Comparison of ENCODE assay signal across 15 mouse cellular contexts in the genomic region with DNA sequence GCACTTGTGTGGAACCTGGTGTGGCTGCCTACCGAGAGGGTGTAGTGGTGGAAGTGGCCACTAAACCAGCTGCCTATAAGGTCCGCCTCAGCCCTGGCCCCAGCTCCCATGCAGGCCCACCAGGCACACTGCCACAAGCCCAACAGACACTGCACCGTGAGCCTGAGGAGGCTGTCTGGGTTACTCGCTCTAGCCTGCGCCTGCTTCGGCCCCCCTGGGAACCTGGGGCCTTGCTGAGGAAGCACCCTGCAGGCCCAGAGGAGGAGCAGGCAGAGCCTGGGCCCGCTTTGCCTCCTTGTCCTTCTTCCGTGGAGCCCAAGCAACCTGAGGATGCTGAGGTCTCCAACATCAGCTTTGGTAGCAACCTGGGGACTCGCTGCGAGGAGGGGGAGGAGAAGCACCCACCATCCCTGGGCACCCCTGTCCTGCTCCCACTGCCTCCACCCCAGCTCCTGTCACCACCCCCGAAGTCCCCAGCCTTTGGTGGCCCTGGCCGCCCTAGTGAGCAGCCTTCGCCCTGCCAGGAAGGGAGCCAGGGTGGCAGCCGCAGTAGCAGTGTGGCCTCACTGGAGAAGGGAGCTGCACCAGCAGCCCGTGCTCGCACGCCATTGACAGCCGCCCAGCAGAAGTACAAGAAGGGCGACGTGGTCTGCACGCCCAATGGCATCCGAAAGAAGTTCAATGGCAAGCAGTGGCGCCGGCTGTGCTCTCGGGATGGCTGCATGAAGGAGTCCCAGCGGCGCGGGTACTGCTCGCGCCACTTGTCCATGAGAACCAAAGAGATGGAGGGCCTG. TPM values are rescaled to one million over a fixed set of nuclear protein-coding genes. Genes with fewer than 3 reads are reported as not detected.
A peak's percentile ranks its signal among the peaks of the same experiment; 100 is the strongest.
DNase-seq lines count a peak whose midpoint lies in the region; ATAC-seq and TF ChIP-seq lines count a peak whose summit lies in the region.
"Had no signal": no experiment of that assay in that cellular context is flagged by ENCODE, and none has a peak within 500 bp of the region (broad histone marks: within the 10 kb centered on the region; RNA-seq: fewer than 3 reads in every experiment).

No protein-coding gene starts in this region.

- no peak for ATAC-seq in heart, embryonic 13.5 days (ENCODE audit: extremely low read depth, insufficient number of reproducible peaks, low FRiP score, low TSS enrichment)
- ATAC-seq in neural tube, embryonic 12.5 days (ENCODE audit: low FRiP score, low read depth), result no peak
- no peak for ATAC-seq in liver, embryonic 13.5 days (ENCODE audit: low read depth)
- no peak for ATAC-seq in lung, postnatal 0 days
- ATAC-seq: forebrain, embryonic 13.5 days; intestine, embryonic 15.5 days had no signal

- H3K27me3 ChIP-seq in heart, embryonic 13.5 days (replicated peaks), result no peaks in the 10 kb centered on the region
- no peaks in the 10 kb centered on the region for H3K27me3 ChIP-seq in neural tube, embryonic 12.5 days (replicated peaks)
- no peaks in the 10 kb centered on the region for H3K27me3 ChIP-seq in liver, embryonic 13.5 days
- H3K27me3 ChIP-seq in lung, postnatal 0 days (replicated peaks; ENCODE audit: insufficient read depth, low read length), result no peaks in the 10 kb centered on the region
- H3K27me3 ChIP-seq: forebrain, embryonic 13.5 days; intestine, embryonic 15.5 days; limb, embryonic 13.5 days had no signal

- DNase-seq in heart, adult 8-10 months (ENCODE audit: low spot score), result no peak
- DNase-seq in neural tube, embryonic 10.5 days (ENCODE audit: extremely low spot score, low spot score), result no peak
- peak; percentile 29 for DNase-seq in cerebellum, adult 8-10 months
- no peak for DNase-seq in liver, embryonic 13.5 days
- no peak for DNase-seq in embryo, embryonic 9.5 days (ENCODE audit: extremely low spot score)
- DNase-seq in lung, postnatal 0 days (ENCODE audit: low spot score), result no peak
- DNase-seq: gastrocnemius, postnatal 10 days; layer of hippocampus, postnatal 36 days had no signal

- no peak overlapping the region for H3K27ac ChIP-seq in heart, embryonic 13.5 days (replicated peaks)
- H3K27ac ChIP-seq in neural tube, embryonic 12.5 days, result no peak overlapping the region
- H3K27ac ChIP-seq in liver, embryonic 13.5 days, result peak overlapping the region; percentile 96
- no peak overlapping the region for H3K27ac ChIP-seq in lung, postnatal 0 days (ENCODE audit: low read length)
- H3K27ac ChIP-seq: forebrain, embryonic 13.5 days; intestine, embryonic 15.5 days; limb, embryonic 13.5 days had no signal

- peaks cover 75% of the 10 kb centered on the region for H3K4me1 ChIP-seq in heart, embryonic 13.5 days
- peaks cover 40% of the 10 kb centered on the region for H3K4me1 ChIP-seq in neural tube, embryonic 12.5 days
- peaks cover 85% of the 10 kb centered on the region for H3K4me1 ChIP-seq in liver, embryonic 13.5 days (replicated peaks)
- H3K4me1 ChIP-seq in lung, postnatal 0 days (ENCODE audit: insufficient read depth, low read depth, low read length), result peaks cover 19% of the 10 kb centered on the region

- H3K4me2 ChIP-seq in heart, embryonic 13.5 days, result no peak overlapping the region
- no peak overlapping the region for H3K4me2 ChIP-seq in neural tube, embryonic 12.5 days (replicated peaks)
- no peak overlapping the region for H3K4me2 ChIP-seq in liver, embryonic 13.5 days
- no peak overlapping the region for H3K4me2 ChIP-seq in lung, postnatal 0 days (replicated peaks; ENCODE audit: low read depth, low read length)
- H3K4me2 ChIP-seq: forebrain, embryonic 13.5 days; heart, embryonic 11.5 days; intestine, embryonic 15.5 days; limb, embryonic 13.5 days had no signal

- TF ChIP-seq EP300 in lung, postnatal 0 days (IDR thresholded peaks at IDR 0.05), result no peak

- no peaks in the 10 kb centered on the region for H3K9me3 ChIP-seq in heart, embryonic 13.5 days
- H3K9me3 ChIP-seq in neural tube, embryonic 12.5 days, result no peaks in the 10 kb centered on the region
- H3K9me3 ChIP-seq in liver, embryonic 13.5 days (replicated peaks), result no peaks in the 10 kb centered on the region
- no peaks in the 10 kb centered on the region for H3K9me3 ChIP-seq in lung, postnatal 0 days (ENCODE audit: low read length)
- H3K9me3 ChIP-seq: forebrain, embryonic 13.5 days; intestine, embryonic 15.5 days; limb, embryonic 13.5 days had no signal

- WGBS in heart, embryonic 13.5 days, result 79% methylated on average over 30 of the region's 30 CpGs
- WGBS in neural tube, embryonic 12.5 days, result 90% methylated on average over 30 of the region's 30 CpGs
- WGBS in liver, embryonic 13.5 days (ENCODE audit: insufficient replicate concordance), result 91% methylated on average over 30 of the region's 30 CpGs
- WGBS in lung, postnatal 0 days, result 90% methylated on average over 27 of the region's 30 CpGs

- H3K4me3 ChIP-seq in heart, embryonic 13.5 days, result no peak overlapping the region
- 0 out of 2 replicates have a peak overlapping the region, but pooled peaks have one; percentile 7 for H3K4me3 ChIP-seq in neural tube, embryonic 12.5 days
- H3K4me3 ChIP-seq in liver, embryonic 13.5 days (replicated peaks), result no peak overlapping the region
- H3K4me3 ChIP-seq in lung, postnatal 0 days (ENCODE audit: low read depth, low read length), result no peak overlapping the region
- H3K4me3 ChIP-seq: forebrain, embryonic 13.5 days; intestine, embryonic 15.5 days; limb, embryonic 13.5 days had no signal

- TF ChIP-seq CTCF in lung, postnatal 0 days (IDR thresholded peaks at IDR 0.05), result no peak

- H3K36me3 ChIP-seq in heart, embryonic 13.5 days, result peaks cover 46% of the 10 kb centered on the region
- peaks cover 32% of the 10 kb centered on the region for H3K36me3 ChIP-seq in neural tube, embryonic 12.5 days
- H3K36me3 ChIP-seq in liver, embryonic 13.5 days, result peaks cover 33% of the 10 kb centered on the region
- H3K36me3 ChIP-seq in lung, postnatal 0 days (ENCODE audit: insufficient read depth, low read length), result no peaks in the 10 kb centered on the region

- peak overlapping the region; percentile 24; the same call in 1 of the 2 replicates for H3K9ac ChIP-seq in heart, embryonic 13.5 days
- no peak overlapping the region for H3K9ac ChIP-seq in neural tube, embryonic 12.5 days
- no peak overlapping the region for H3K9ac ChIP-seq in liver, embryonic 13.5 days
- H3K9ac ChIP-seq in lung, postnatal 0 days (replicated peaks; ENCODE audit: low read depth), result no peak overlapping the region
- H3K9ac ChIP-seq: intestine, embryonic 15.5 days; limb, embryonic 13.5 days had no signal

RNA-seq across cellular contexts. Expression of a gene that starts 4.3 kb away (rescaled TPM):
- 22.9 and 23.4 TPM in 2 replicates for polyA plus RNA-seq in heart, embryonic 13.5 days (2015; fragmentation: Nextera tagmentation; extraction: Ambion mirVana)
- 10 to 100 TPM; 52.0 to 71.5 (median 59.6) TPM for total RNA-seq in heart, adult 8-10 months (2022)
- 44.2 and 45.0 TPM in 2 replicates for polyA plus RNA-seq in neural tube, embryonic 12.5 days (2016; fragmentation: Nextera tagmentation; extraction: Ambion mirVana)
- 9.7 and 10.4 TPM in 2 replicates for polyA plus RNA-seq in liver, embryonic 13.5 days (2015; fragmentation: Nextera tagmentation; extraction: Ambion mirVana)
- 26.5 and 31.9 TPM in 2 replicates for polyA plus RNA-seq in lung, postnatal 0 days (2015; fragmentation: Nextera tagmentation; extraction: Ambion mirVana)

RNA-seq across cellular contexts. Expression of a gene that starts 21.3 kb away (rescaled TPM):
- polyA plus RNA-seq in heart, embryonic 13.5 days (2015; fragmentation: Nextera tagmentation; extraction: Ambion mirVana), result 11.2 and 14.3 TPM in 2 replicates
- total RNA-seq in heart, adult 8-10 months (2022), result 10 to 100 TPM; 17.2 to 22.5 (median 21.2) TPM
- polyA plus RNA-seq in neural tube, embryonic 12.5 days (2016; fragmentation: Nextera tagmentation; extraction: Ambion mirVana), result 11.9 and 13.1 TPM in 2 replicates
- 4.3 TPM in 2 replicates for polyA plus RNA-seq in liver, embryonic 13.5 days (2015; fragmentation: Nextera tagmentation; extraction: Ambion mirVana)
- polyA plus RNA-seq in lung, postnatal 0 days (2015; fragmentation: Nextera tagmentation; extraction: Ambion mirVana), result 8.7 and 10.3 TPM in 2 replicates

RNA-seq across cellular contexts. Expression of a gene that starts 25.9 kb away (rescaled TPM):
- 145 and 154 TPM in 2 replicates for polyA plus RNA-seq in heart, embryonic 13.5 days (2015; fragmentation: Nextera tagmentation; extraction: Ambion mirVana)
- 1 to 10 TPM; 3.9 to 4.6 (median 3.9) TPM for total RNA-seq in heart, adult 8-10 months (2022)
- polyA plus RNA-seq in neural tube, embryonic 12.5 days (2016; fragmentation: Nextera tagmentation; extraction: Ambion mirVana), result 400 and 431 TPM in 2 replicates
- 29.3 and 31.6 TPM in 2 replicates for polyA plus RNA-seq in liver, embryonic 13.5 days (2015; fragmentation: Nextera tagmentation; extraction: Ambion mirVana)
- polyA plus RNA-seq in lung, postnatal 0 days (2015; fragmentation: Nextera tagmentation; extraction: Ambion mirVana), result 83.8 and 87.1 TPM in 2 replicates

RNA-seq across cellular contexts. Expression of a gene that starts 29.4 kb away (rescaled TPM):
- 0.23 and 0.39 TPM in 2 replicates for polyA plus RNA-seq in heart, embryonic 13.5 days (2015; fragmentation: Nextera tagmentation; extraction: Ambion mirVana)
- total RNA-seq in heart, adult 8-10 months (2022), result not detected
- polyA plus RNA-seq in neural tube, embryonic 12.5 days (2016; fragmentation: Nextera tagmentation; extraction: Ambion mirVana), result 1.1 and 1.5 TPM in 2 replicates
- polyA plus RNA-seq in liver, embryonic 13.5 days (2015; fragmentation: Nextera tagmentation; extraction: Ambion mirVana), result not detected in 2 replicates
- polyA plus RNA-seq in lung, postnatal 0 days (2015; fragmentation: Nextera tagmentation; extraction: Ambion mirVana), result not detected in 2 replicates
- total RNA-seq: gastrocnemius, postnatal 10 days; hematopoietic stem cell, adult 5-6 weeks; layer of hippocampus, postnatal 36 days had no signal

RNA-seq across cellular contexts. Expression of a gene that starts 34.1 kb away (rescaled TPM):
- 0.11 and 0.34 TPM in 2 replicates for polyA plus RNA-seq in heart, embryonic 13.5 days (2015; fragmentation: Nextera tagmentation; extraction: Ambion mirVana)
- total RNA-seq in heart, adult 8-10 months (2022), result under 1 TPM in 1 of 4 experiments, not detected in 3; 0.14 TPM
- 26.0 and 28.3 TPM in 2 replicates for polyA plus RNA-seq in neural tube, embryonic 12.5 days (2016; fragmentation: Nextera tagmentation; extraction: Ambion mirVana)
- 0.10 TPM in 1 of 2 replicates, not detected in the other for polyA plus RNA-seq in liver, embryonic 13.5 days (2015; fragmentation: Nextera tagmentation; extraction: Ambion mirVana)
- 0.08 TPM in 1 of 2 replicates, not detected in the other for polyA plus RNA-seq in lung, postnatal 0 days (2015; fragmentation: Nextera tagmentation; extraction: Ambion mirVana)
- total RNA-seq: gastrocnemius, postnatal 10 days; hematopoietic stem cell, adult 5-6 weeks had no signal
